Mouse (Mus musculus) layer of hippocampus, postnatal 36 days (tissue): ENCODE data around the gene E130114P18Rik. TPM values are rescaled to one million over a fixed set of nuclear protein-coding genes. Genes with fewer than 3 reads are reported as not detected.
A peak's percentile ranks its signal among the peaks of the same experiment; 100 is the strongest.

Experiments
- DNase-seq, 2 experiments: peaks; one replicate each; pipeline ENCODE4 v3.0.0; 2022
- total RNA-seq, 2 experiments: library from RNA; stranded (reverse); gene quantifications; 2 replicates each; pipeline ENCODE4 v1.2.3; 2021

Gene E130114P18Rik
- total RNA-seq, 2 experiments from 2014 or later, result 7.5 to 8.6 TPM

DNA sequence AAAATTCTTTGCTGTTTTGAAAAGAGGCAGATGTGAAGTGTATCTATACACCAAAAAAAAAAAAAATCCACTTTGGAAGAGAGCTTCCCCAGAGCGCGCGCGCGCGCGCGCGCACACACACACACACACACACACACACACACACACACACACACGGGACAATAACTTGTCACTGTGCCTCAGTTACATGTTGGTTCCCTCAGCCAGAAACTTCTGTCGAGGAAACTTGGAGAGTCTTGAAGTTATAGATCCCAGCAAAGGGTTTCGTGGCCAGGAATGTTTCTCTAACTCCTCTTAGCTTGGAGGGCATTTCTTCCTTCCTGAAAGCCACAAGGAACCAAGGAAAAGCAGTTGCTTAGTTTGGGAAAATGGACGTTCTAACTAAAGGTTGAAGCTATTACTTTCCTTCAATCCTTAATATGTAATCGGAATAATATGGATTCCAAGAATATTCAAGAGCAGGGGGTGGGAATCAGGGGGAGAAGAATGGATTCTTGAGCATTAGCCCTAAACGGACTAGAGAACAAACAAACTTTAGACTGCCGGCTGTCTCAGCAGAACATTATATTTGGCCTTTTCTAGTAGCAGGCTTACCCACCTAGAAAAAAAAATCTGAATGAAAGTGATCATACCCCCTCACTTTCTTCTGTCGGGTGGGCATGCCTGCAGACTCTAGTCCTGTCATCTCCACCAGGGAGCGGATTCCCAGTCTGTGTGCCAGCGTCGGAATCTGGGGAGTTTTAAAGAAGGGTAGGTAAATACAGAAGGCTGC, 2.2 kb downstream of the E130114P18Rik start:
- no peak for DNase-seq

DNA sequence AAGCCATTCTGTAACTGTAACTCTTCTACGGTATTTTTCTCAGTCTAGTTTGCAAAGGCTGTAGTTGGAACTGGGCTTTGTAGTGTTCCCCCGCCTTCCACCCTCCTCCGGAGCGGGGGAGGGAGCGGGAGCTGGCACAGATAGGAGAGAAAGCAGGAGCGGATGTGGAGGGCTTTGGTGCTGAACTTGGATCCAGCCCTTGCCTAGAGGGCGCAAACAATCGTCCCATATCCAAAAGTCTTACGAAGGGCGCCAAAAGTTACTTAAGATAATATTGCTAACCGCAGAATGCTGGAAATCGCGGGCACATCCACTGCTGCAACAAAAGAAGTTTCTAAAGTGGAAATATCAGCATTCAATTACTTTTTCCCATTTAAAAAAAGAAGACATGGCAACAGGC, 2.8 kb downstream of the E130114P18Rik start:
- DNase-seq, result peak; percentile 69 to 70

DNA sequence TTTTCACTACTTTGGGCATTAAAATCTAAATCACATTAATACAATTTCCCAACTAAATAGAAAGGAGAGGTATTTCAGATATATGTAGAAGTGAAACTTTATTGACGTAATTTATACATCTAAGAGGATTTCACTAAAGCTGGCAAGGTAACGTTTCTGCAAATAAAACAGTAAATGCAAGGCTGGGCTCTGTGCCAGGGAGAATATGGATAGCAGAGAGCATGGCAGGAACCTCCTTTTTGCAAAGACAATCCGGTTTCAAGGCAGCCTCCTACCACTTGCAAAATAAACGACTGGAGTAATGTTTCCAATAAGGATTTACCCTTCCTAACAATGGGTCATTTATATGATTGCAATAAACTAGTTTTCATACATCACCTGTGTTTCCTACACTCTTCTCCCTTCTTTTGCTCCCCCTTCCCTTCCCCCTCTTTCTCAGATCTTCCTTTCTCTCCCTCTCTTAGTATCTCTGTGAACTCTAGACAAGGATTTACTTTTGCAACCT, 3.4 kb downstream of the E130114P18Rik start:
- DNase-seq, result no peak

DNA sequence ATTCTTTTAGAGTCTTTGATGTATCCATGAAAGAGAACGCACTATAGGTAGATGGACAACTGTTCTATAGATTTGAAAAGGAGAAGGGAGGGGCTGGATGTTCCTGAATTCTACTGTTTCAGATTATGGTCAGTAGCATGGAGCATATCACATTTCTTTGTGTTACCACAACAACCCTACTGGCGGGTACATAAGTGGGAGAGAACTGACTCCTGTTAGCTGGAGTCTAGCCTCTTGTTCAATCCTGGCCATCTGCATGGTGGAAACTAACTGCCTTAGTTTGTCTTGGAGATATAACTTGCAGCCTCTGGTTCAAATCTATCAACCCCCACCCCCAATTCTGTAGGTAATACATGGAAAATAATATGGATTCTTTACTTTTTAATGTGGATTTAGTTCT, 4.1 kb downstream of the E130114P18Rik start:
- DNase-seq, result no peak

DNA sequence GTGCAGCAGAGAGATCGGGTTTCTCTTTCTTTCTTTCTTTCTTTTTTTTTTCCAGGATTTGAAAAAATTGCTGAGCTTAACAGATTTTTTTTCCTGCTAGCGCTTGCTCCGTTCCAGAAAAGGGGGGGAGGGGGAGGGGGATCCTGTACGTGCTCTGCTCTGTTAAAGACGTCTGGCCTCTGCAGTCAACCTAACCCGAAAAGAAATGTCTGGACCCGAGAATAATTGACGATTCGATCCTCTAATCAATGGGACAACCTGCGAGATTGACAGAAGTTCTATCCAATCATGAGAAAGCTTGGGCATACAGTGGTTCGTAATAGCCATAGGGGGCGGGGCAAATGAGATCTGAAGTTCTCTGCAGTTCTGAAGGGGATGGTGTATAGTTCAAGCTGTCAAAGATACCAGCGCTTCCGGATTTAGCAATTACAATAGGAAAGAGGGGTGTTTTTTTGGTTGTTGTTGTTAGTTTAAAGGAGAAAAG, 4.7 kb downstream of the E130114P18Rik start:
- peak; percentile 85 to 92 for DNase-seq

DNA sequence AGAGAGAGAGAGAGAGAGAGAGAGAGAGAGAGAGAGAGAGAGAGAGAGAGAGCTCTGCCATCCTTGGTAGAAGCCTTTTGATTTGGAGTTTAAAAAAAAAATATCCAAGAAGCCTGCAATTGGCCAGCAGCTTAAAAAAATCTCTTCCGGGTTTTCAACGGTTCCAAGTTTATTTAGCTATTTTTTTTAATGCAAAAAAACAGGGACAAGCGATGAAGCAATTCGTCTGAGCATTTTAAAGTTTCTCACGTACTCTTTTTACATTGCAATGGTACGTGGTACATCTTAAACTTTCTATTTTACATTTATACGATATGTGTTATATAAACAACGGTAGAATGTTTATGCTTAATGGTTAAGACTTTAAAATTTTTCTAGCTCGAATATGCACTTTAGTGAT, 5.2 kb downstream of the E130114P18Rik start, which contains the start of gene Nfia:
TSS of gene Nfia (plus strand) at position 94 of the 400 bp plus-strand sequence.
- DNase-seq, result no peak

DNA sequence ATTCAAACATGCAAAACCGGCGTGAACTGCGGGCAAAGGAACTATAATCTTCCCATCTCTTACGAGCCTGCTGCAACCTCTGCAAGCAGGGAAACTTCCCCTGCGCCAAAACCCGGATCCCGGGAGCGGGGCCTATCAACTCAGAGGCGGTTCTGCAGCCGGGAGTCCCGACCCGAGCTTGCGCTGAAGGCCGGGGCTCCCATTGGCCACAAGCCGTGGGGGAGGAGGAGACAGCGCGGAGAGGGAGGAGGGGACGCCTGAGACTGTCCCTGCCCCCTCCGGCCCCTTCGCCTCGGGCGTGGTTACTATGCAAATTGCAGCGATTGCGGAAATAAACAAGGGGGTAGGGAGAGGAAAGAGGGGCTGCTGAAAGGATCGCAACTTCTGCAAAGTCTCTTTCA, 5.8 kb downstream of the E130114P18Rik start:
- DNase-seq, result peak; percentile 98

DNA sequence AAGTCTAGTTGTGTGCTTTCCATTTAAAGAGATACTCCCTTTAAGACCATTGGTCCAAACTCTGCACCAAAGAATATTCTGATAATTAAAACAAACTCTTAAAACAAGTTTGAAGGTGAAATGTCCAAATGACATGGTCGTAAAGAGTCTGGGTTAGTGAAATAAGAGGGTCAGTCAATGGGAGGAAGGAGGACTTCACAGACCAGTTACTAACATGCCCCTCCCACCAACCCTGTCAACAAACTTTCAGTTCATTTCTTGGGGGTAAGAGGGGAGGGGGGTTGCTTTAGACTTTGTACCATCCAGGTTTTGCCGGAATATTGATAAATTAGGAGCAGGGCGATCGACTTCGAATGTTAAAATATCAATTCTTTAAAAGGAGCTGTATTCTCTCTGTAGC, 6.5 kb downstream of the E130114P18Rik start:
- no peak for DNase-seq

DNA sequence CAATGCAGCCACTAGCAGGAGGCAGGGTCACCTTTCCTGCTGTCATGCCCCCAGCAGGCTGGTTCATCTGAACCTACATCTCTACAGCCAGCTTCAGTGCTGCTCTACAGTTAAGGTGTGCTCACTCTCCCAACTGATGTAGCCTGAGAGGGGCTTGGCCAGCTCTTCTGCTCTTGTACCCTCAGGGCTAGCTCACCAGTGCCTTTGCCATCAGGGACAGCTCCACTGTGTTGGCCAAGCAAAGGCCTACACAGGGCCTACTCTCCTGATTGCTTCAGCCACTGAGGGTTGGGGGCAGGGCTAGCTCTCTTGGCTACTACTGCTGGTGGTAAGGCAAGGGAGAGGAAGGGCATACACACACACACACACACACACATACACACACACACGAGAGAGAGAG, 8.0 kb downstream of the E130114P18Rik start:
- no peak for DNase-seq

DNA sequence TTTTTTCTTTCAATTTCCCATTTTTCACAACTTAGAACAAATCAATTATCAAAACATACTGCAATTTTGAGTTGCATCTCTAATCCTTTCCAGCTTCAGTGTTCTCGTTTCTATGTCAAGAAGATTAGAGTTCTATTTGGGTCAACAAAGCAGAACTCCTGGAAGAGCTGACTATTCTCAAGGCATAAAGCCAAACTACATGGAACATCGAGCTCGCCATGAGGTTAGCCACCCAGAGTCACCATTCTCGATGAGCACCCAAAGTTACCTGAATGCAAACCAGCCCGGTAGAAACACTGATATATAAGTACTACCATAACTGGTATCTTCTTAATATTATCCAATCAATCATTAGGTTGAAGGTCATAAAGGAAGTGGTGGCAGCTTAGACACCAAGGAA, 10.4 kb downstream of the E130114P18Rik start:
- DNase-seq, result no peak

DNA sequence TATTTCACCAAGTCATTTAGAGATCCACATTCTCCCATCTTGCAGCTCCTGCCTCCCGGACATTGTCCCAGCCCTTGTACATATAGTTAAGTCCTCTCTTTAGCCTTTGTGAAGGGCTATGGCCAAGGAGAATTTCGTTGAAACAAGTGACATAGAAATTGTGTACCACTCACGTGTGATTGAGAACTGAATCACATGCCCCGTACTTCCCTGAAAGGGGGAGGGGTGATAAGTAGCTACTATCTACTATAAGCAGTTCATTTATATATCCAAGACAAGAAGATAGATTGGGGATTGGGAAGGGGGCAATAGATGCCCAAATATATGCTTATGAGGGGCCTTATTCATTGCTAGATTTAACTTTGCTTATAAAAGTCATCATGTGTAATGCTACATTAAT, 10.9 kb downstream of the E130114P18Rik start:
- DNase-seq, result no peak

DNA sequence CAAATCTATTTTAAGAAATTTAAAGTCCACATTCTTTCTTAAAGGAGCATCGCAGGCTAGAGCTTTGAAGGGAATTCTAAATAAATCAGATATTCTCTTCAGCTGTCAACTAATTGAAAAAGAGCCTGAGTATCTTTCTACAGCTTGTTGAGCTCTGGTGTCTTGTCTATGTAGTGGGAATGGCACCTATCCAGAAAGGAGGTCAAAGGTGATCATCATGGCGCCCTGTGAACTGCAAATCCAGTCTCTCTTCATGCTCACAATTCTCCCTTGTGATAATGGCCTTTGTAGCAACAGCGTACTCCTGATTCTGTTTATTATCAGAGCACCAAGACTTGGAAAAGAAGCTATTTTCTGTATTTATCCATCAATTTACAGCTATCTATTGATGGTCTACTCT, 11.8 kb downstream of the E130114P18Rik start:
- no peak for DNase-seq

DNA sequence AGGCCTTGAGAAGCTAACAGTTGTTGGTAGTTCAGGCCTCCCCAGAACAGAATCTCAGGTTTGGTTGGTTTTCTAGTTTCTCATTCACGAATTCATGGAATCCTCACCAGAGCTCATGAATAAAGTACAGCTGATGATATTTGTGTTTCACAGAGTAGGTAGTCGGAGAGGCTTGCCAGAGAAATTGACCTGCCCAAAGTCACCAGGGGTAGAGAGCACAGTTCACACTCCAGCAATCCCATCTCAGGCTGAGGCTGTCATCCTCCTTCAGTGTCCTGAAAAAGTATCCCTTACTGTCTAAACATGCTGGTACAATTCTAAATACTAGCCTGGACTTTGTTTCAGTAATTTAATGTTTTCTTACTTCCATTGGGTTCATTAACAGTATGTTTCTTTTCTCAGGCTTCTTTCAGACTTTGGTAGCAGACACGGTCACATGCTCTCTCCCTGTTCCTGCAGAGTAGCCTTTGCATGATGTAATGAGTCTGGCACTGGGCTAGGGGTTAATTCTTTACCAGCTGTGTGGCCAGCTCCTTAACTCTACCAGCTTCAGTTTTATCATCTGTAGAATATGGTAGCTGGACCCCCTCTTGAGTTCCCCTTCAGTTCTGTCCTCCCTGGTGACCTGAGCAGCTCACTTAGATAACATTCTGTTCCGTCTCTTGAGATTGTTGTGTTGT, 12.4 kb downstream of the E130114P18Rik start:
- no peak for DNase-seq

DNA sequence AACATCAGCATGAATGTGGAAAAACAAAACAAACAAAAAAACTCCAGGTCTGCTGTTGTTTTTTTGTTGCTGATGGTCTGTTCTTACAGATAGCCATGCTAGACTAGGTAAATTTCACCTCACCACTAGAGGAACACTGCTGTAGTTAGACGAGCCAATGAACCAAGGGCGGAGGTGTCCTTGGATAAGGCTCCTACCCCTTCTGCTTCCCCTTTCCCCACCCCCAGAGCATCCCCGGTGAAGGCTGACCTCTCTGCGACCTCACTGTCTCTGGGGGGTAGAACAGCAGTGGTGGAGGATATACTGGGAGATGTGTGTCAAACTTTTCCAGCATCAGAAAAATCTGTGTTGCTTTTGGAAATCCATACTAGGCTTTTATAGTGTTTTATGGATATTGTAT, 13.3 kb downstream of the E130114P18Rik start:
- DNase-seq, result no peak

DNA sequence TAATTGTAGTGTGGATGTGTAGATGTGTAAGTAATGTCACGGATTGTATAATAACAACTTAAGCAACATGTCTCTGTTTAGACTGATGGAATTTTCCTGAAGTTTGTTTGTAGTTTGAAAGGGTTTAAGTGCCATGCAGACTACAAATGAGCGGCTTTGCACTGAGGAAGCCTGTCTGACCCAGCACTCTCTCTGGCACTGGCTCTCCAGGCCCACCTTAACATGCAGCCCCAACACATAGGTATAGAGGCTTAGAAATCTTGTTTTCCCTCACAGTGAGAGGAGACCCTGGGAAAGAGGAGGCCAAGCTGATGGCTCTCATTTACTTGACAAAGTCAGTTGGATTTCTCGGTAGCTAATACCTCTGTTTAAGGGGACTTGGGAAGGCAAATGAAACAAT, 19.2 kb downstream of the E130114P18Rik start:
- DNase-seq, result no peak

DNA sequence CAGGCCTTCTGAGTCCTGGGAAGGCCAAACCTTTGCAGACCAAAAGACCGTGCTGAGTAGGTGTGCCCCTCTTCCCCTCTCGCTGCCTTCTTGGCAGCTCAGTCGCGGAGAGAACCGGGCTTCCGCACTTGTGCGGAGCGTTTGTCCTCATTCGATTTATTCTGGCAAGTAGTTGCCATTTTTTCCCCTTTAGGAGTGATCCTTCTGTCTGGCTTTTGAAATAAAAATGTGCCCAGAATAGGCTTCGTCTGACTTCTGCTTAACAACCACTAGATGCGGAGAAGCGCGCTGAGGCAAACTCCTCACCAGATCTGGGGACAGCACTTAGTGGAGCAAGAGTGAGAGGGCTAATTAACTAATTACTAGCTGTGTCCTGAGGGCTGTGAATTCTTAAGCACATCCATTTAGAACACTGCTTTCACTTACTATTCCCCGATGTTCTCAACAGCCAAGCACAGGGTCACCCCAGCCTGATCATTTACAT, 19.9 kb downstream of the E130114P18Rik start:
- peak in 1 of 2 experiments; percentile 40 for DNase-seq

DNA sequence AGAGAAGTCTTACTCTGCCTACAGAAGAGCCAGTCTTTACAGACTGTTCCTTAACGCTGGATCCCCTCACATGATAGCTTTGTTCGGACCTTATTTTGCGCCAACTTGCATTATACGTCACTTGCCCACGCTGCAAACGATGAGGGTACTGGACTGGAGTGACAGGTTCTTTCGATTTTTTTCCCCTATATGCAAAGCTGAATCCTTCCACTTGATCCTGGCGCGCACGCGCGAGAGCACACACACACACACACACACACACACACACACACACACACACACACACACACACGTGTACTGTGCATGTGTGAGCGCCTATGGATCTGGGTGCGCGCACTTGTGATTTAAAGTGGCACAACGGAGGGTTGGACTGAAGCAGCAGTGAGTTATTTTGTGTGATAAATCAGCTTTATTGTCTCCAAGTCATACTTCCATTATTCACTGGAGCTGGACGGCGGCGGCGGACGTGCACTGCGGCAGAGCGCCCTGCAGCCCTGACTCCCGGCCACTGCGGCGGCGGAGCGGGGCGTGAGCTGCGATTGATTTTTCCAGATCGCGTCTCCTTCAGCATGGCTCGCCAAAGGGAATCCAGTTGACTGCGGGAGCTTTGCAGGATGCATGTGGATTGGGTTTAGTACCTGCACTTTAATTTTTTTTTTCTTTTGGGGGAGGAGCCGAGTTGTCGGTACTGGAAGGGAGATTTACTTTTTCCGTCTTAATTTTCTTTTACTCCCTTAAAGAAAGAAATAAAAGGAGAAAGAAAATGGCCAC, 20.5 kb downstream of the E130114P18Rik start:
- DNase-seq, result peak; percentile 66 to 68

DNA sequence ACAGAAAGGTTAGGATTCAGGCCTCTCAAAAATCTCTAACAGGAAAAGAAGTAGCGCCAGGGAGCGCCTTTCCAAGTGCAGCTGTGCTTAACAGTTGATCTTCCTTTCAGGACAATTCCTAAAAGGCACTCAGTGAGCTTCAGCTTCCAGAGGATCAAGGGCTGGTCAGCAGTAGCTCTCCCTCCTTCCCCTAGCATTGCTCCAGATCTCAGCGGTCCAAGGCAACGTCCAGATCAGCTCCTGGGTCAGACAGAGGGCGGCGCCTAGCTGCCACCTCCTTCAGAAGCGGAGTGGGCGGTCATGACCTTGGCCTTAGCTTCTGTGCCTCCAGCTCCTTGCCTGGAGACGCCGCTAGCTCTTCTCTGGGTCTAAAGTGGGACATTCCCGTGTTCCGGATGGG, 23.6 kb downstream of the E130114P18Rik start:
- DNase-seq, result no peak

DNA sequence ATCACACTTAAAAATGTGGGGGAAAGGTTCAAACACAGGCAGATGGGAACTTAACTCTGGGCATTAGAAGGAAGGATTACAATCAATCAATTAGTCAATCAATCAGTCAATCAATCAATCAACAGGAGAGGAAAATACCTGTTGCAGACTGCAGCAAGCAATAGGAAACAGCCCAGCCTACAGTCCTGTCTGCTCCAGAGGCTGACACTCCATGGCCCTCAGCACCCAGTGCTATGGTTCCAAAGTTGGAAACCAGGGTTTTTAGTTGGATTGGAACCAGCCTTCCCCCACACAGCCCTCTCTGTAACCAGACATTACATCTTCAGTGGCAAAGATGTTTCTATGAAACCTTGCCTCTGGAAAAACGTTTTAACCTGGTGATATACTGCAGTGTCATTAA, 24.4 kb downstream of the E130114P18Rik start:
- no peak for DNase-seq

DNA sequence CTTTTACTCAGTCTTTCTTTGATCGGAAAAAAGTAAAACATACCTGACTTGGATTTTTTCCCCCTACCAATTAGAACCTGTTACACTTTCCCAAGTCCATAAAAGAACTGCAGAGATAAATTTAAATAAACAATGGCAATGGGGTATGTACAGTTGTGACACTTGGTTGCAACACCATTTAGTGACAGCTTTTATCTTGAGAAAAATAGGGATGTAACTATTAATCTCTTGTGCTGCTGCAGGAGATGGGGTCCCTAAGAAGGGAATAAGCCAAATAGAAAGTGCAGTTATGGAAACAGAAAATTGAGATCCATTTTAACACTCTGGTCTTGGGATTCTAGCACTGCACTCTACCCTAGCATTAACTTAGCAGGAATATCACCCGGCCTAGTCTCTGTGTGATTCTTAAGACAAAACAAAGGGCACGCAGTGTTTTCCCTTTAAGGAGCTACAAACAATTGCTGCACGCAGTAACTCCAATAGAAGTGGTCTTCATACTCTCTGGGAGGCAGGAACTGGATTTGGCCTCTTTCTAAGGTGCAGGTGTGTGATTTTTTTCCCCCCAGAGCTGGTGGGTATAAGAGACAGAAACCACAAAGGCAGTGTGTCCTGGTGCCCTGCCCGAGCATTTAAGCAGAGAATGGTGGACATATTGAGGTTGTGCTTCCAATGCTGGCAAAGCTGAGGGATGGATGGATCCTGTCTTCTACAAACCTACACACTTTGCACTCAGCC, 25.4 kb downstream of the E130114P18Rik start:
- no peak for DNase-seq

DNA sequence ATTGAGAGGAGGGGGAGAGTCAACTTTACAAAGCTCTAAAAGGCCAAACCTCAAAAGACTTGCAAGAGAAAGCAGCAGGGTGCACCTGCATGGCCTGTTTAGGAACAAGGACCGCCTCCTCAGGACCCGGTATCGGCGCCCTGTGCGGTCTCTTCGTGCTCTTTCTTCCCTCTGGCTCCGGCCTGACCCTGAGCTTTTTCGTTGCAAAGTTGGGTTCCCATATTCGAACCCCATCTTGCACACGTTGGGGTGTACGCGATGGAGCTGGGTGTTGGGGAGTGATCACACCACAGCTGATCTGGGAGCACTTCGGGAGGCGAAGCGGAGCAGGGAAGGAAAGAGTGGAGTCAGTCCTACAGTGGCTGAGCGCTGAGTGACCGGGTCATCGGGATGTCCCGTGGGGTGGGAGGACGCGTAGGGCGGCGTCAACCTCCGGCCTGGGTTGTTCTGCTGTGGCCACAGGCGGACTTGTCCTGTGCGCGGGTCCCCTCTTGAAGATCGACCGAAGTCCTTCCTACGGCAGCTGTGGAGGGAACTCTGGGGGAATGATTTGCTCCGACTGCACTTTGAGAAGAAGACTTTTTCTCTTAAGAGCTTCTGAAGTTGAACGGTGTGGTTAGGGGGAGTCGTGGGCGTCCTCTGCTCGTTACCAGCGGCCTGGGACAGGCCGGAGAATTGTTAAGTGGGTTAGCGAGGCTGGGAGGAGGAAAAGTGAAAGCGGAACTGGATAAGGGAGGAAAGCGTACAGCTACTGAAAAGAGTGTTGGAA, 26.2 kb downstream of the E130114P18Rik start:
- no peak for DNase-seq
